Mouse (Mus musculus) mature B cell (primary cell): ENCODE data around the gene Dgcr2.

ENCODE experiments used
- in situ Hi-C: fragments of 300-500 bp; cut with MboI; formaldehyde crosslinking; loops from 2 replicates; pipeline ENCODE4 v1.14.3; 2019

Dgcr2 gene

DNA sequence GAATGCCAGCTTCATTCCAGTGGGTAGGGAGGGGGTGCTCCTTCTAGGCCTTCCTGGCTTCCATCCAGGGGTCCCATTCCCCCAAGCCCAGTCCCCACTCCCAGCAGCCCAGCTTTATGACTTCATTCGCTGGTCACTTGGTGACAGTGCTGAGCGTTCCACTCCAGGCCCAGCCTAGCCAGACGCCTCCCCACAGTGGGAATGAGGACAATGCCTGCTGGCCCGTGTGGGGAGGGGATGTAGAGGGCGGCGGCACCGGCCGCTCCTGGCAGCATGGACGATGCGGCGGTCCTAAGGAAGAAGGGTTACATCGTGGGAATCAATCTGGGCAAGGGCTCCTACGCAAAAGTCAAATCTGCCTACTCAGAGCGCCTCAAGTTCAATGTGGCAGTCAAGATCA, at the start of gene Dgcr2, which contains the start of gene Tssk2:
TSS of gene Dgcr2 (minus strand) at position 101 of the 400 bp plus-strand sequence.
TSS of gene Tssk2 (plus strand) at position 176 of the 400 bp plus-strand sequence.
- in situ Hi-C loops: no loop called here

- in situ Hi-C loops: no loop called here
These were observed 46.9 kb upstream of the Dgcr2 start for GRCm38 (mm10) chr16:17945081-17945831.

- in situ Hi-C loops: no loop called here
These were observed 45.1 kb upstream of the Dgcr2 start for GRCm38 (mm10) chr16:17943466-17943865.

GRCm38 (mm10) chr16:17939255-17939751, 40.9 kb upstream of the Dgcr2 start:
- in situ Hi-C loops: no loop called here

DNA sequence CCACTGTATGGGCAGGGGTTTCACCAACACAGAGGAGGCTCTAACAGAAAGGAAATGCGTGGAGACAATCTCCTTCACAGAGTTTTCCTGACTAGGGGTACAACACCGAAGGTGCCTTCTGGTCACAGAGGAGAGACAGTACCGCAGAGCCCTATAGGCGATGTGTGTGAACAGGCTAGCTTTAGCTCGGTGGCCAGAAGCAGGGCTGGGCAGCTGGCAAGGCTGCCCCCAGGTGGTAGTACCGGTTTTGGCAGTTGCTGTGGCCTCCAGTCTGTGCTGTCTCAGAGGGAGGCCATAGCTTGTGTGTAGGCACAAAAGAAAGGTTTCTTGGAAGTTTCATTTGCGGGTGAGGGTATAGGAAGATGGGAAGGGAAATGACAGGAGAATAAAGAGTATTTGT, 40.5 kb upstream of the Dgcr2 start:
- in situ Hi-C loops: no loop called here

DNA sequence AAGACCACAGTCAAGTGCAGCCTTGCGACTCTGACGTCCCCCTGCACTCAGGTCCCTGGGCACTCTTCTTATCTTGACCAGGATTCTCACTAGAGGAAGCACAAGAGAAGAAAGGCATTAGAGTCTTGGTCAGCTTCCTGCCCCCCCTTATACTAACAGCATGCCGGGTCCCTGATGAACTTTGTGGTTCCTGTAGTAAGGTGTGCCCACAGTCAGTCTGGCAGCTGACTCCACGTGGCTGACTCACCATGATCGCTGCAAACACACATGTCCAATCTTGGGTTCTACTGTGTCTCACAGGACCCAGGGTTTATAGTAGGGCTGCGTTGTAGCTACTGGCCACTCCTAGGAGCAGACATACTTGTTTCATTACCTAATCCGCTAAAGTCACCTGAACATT, 39.8 kb upstream of the Dgcr2 start:
- in situ Hi-C loops: no loop called here

DNA sequence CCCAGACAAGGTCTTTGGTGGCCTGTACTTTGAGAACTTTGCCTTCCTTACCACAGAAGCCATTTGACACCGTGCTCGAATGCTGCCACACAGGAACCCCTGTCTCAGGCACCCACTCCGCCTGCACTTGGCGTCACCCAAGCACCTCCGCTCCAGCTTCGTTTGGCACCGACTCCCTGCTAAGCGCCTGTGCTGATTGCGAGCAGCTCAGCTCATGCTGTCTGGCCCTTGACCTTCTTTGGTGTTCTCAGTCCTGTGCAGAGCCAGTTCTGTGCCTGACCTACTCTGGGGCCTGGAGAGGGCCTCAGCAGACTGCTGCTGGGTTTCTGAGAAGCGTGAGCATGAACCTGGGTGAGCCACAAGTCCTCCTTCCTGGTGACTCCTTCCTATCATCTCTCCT, 38.4 kb upstream of the Dgcr2 start:
- in situ Hi-C loops: no loop called here

DNA sequence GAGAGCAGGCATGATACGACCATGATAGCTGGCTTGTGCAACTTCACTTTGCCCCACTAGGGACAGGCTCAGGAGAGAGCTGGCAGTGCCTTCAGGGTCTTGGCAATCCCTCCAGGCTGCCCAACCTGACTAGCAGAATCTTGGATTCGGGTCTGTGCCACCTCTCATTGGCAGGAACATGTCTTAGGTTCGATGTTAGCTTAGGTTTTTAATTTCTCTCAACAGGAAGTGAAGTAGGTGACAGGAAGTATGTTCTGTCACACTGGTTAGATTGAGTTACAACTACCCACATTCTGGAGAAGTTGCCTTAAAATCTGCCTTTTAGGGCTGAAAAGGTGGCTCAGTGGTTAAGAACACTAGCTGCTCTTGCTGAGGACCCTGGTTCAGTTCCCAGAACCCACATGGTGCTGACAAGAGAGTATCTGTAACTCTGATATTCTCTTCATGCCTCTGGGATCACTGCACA, 36.1 kb upstream of the Dgcr2 start:
- in situ Hi-C loops: no loop called here

- in situ Hi-C loops: no loop called here
These were observed 35.5 kb upstream of the Dgcr2 start for GRCm38 (mm10) chr16:17933594-17934444.

GRCm38 (mm10) chr16:17931906-17932460, 33.6 kb upstream of the Dgcr2 start:
- in situ Hi-C loops: no loop called here

DNA sequence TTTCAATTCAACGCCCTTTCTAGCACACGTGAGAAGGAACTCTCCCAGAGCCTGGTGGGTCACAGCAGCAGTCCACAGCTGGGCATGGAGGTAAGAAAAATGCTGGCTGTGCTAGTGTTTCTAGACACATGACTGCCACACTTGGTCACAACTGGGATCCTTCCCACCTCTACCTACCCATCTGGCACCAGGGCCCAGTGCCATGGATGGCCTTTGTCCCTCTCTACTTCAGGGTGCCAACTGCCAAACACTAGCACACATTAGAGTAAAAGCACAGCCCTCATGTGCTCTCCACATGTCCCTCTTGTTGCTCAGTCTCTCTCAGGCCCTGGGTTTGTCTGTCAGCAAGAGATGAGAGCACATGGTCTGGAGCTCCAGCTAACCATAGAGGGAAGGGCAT, 31.3 kb upstream of the Dgcr2 start:
- in situ Hi-C loops: no loop called here

DNA sequence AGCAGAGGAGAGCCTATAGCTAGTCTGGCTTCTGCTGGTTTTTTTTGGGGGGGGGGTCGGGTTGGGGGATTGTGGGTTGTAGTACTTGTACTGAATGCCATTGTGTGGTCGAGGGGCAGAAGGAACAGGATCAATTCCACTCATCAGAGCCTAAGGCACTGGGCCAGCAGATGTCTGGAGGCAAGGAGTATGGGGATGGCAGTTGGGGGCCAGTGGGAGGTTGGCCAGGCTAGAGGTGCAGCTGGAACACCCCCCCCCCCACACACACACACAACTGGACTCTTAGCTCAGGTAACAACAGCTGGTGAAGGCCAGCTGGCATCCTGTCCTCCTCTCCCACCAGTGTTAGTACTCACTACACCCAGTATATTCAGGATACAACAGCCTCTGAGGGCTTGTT, 30.8 kb upstream of the Dgcr2 start:
- in situ Hi-C loops: no loop called here

DNA sequence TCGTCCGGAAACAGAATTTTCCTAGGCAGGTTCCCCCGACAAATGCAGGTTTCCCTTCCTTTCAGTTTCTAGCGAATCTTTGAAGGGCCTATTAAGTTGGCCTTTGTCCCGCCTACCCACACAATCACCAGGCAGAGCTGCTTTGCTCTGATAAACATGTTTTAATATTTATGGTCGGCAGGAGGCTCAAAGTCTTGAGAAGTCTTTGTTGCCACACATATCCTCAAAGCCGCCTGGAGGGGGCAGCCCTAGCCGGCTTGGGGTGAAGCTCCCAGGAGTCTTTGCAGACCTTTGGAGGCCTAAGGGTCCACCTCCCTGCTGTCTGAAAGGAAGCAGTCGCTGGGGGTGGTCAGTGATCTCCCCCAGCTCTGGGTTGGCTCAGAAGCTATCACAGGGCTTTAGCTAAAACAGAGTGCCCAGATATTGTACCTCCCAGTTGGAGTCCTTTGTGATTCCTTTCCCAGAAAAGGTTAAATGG, 30.3 kb upstream of the Dgcr2 start:
- in situ Hi-C loops: no loop called here

- in situ Hi-C loops: no loop called here
These were observed 29.8 kb upstream of the Dgcr2 start, which contains the start of gene Slc25a1 for GRCm38 (mm10) chr16:17928087-17928580. TSS of gene Slc25a1 (minus strand) at chr16:17928219.

DNA sequence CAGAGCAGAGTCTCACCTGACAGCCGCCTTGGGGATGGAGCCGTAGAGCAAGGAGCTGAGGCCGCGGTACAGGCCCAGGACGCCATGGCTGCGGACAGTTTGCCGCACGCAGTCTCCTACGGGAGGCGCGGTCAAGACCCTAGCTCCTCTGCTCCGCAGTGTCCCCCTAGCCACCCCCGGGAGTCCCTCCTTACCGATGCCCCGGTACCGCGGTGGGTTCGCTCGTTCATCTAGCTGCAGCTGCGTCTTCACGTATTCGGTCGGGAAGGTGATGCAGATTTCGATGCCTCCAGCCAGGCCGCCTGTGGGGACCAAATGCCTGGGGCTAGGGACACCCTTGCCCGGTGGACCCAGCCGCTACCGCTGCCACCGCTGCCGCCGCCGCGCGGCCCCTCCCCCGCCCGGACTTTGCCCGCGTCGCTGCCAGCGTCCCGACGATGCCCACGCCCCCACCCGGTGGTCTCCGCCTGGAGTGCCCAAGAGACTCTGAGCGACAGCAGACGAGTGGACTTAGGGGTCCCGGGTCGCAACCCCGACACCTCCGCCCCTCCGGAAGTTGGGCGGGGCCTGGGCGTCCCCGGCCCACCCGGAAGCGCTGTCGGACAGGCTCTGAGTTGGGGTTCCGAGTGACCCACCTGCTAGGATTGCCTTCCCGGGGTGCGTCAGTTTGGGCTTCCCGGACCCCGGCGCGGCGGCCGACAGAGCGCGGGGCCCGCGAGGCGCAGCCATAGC, 29.2 kb upstream of the Dgcr2 start:
- in situ Hi-C loops: no loop called here

GRCm38 (mm10) chr16:17922163-17922538, 23.8 kb upstream of the Dgcr2 start:
- in situ Hi-C loops: no loop called here

DNA sequence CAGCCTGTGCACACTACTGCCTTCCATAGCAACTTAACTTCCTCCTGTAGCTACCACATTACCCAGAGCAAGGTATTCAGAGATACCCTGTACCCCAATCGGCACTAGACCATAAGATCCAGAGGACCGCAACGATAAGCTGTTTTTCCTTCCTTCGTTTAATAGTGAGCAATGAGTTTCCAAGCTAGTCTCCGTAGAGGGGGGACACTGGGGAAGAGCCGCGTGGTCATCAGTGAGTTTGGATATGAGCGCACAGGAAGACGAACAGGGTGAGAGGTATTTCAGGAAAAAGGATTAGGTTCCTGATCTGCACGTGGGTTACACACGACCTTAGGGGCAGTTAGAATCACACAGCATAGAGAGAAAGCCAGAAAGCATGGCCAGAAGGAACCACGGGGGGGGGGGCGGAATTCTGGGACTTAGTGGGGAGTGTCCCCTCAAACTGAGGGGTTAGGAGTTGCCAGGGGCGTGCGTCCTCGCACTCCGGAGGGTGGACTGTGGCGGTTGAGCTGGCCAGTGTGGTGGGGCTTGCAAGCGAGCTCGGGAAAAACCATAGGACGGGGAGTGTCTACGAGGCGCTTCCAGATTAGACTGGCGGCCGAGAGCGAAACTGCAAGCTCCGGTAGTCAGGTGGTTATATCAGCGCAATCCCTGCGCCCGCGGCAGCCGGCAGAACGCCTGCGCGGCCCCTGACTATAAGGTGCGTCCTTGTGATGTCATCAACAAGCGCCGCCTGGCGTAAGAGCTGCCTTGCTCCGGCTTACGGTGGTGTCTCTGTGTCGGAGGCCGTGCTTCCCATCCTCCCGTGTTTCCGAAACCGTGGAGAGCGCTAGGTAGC, 23.2 kb upstream of the Dgcr2 start:
- in situ Hi-C loops: no loop called here

GRCm38 (mm10) chr16:17920586-17920985, 22.2 kb upstream of the Dgcr2 start:
- in situ Hi-C loops: no loop called here

GRCm38 (mm10) chr16:17914307-17915249, 16.2 kb upstream of the Dgcr2 start, which contains the start of gene Gsc2:
TSS of gene Gsc2 (minus strand) at chr16:17915059.
- in situ Hi-C loops: no loop called here
